Mouse (Mus musculus) heart, postnatal 0 days (tissue): Measurements from ENCODE around the gene Casc1. TPM values are rescaled to one million over a fixed set of nuclear protein-coding genes. Genes with fewer than 3 reads are reported as not detected.

ENCODE experiments used
- ATAC-seq: fragments of 200-750 bp; cut with Nextera tagmentation; 2 replicates; pipeline ENCODE4 v1.8.0; 2017; ENCODE audit warnings: low read depth, moderate number of reproducible peaks, moderate library complexity; ENCODE audit not compliant: insufficient read depth
- DNase-seq: peaks from one replicate; pipeline ENCODE4 v3.0.0-alpha.2; 2016; ENCODE audit warnings: low spot score
- H3K27ac ChIP-seq: fragments of 300-500 bp; sonication (generic); 2 replicates; pipeline ENCODE4 v1.5.1; 2014; ENCODE audit warnings: low read depth, mild to moderate bottlenecking
- H3K27me3 ChIP-seq: fragments of 300-500 bp; sonication (generic); 2 replicates; pipeline ENCODE4 v1.6.1; 2014; ENCODE audit warnings: low read length, mixed read lengths; ENCODE audit not compliant: control insufficient read depth, insufficient read depth
- H3K36me3 ChIP-seq: fragments of 300-500 bp; sonication (generic); replicated peaks from 2 replicates; pipeline ENCODE4 v1.6.1; 2014; ENCODE audit warnings: low read length, mixed read lengths; ENCODE audit not compliant: control insufficient read depth, insufficient read depth
- H3K4me1 ChIP-seq: fragments of 300-500 bp; sonication (generic); 2 replicates; pipeline ENCODE4 v1.6.1; 2014; ENCODE audit warnings: antibody characterized with exemption; ENCODE audit not compliant: control insufficient read depth, insufficient read depth
- H3K4me2 ChIP-seq: fragments of 300-500 bp; sonication (generic); 2 replicates; pipeline ENCODE4 v1.6.1; 2014; ENCODE audit warnings: low read depth, mild to moderate bottlenecking, low read length, moderate library complexity
- H3K4me3 ChIP-seq: fragments of 300-500 bp; sonication (generic); 2 replicates; pipeline ENCODE4 v1.5.1; 2014; ENCODE audit warnings: low read depth, low read length
- H3K9ac ChIP-seq: fragments of 300-500 bp; sonication (generic); replicated peaks from 2 replicates; pipeline ENCODE4 v1.6.1; 2014; ENCODE audit warnings: low read depth, low read length, mixed read lengths
- H3K9me3 ChIP-seq: fragments of 300-500 bp; sonication (generic); replicated peaks from 2 replicates; pipeline ENCODE4 v1.6.1; 2016; ENCODE audit warnings: low read length; ENCODE audit not compliant: control insufficient read depth
- CTCF ChIP-seq: IDR thresholded peaks from 2 replicates; pipeline ENCODE4 v1.5.1; 2016; ENCODE audit warnings: antibody characterized with exemption, control low read depth, low read depth
- EP300 ChIP-seq: IDR thresholded peaks from 2 replicates; pipeline ENCODE4 v1.6.1; 2016; ENCODE audit warnings: antibody characterized with exemption, low read depth
- WGBS: fragments of 180-500 bp; shearing (Covaris S2); extraction: QIAGEN DNeasy Blood & Tissue Kit; methylation state at CpG from one replicate; pipeline ENCODE4 v1.1.7; 2014; 5-methylcytosine and 5-hydroxymethylcytosine counted together
- polyA plus RNA-seq: library from polyadenylated mRNA; unstranded; fragments of >200 nt; fragmentation: Nextera tagmentation; extraction: Ambion mirVana; gene quantifications from 2 replicates; pipeline ENCODE4 v1.2.1, GENCODE M21; 2015
- total RNA-seq: library from RNA; depleted of rRNA; stranded (reverse); fragments of >200 nt; gene quantifications from 2 replicates; pipeline ENCODE4 v1.2.3, GENCODE M21; 2014; ENCODE audit warnings: low replicate concordance

The Casc1 gene
- total and polyA plus RNA-seq, 2 experiments from 2014 or later: 0.08 to 0.42 TPM

GRCm38 (mm10) chr6:145213916-145214315 is 3.1 kb upstream of the Casc1 start:
- DNase-seq (no peak), ATAC-seq (no peak)
- H3K9me3 ChIP-seq: no peaks in the 10 kb centered on the region
- no peak overlapping the region for H3K9ac ChIP-seq
- H3K4me3 ChIP-seq: no peak overlapping the region
- H3K36me3 ChIP-seq: peaks cover 12% of the 10 kb centered on the region
- TF ChIP-seq EP300 (no peak), CTCF (no peak)
- no peak overlapping the region for H3K4me2 ChIP-seq
- H3K27me3 ChIP-seq: no peaks in the 10 kb centered on the region
- peaks cover 13% of the 10 kb centered on the region for H3K4me1 ChIP-seq
- no peak overlapping the region for H3K27ac ChIP-seq
- 88% methylated on average over 2 of the region's 2 CpGs for WGBS

GRCm38 (mm10) chr6:145211376-145212305 is 836 bp upstream of the Casc1 start:
- under 1% methylated on average over 21 of the region's 21 CpGs for WGBS
- ATAC-seq: peak; percentile 40

GRCm38 (mm10) chr6:145210056-145210680 is 637 bp downstream of the Casc1 start:
- 27% methylated on average over 8 of the region's 8 CpGs for WGBS
- Histone ChIP-seq H3K27me3 (no peaks in the 10 kb centered on the region), H3K9me3 (no peaks in the 10 kb centered on the region), H3K27ac (no peak overlapping the region), H3K4me3 (peak overlapping the region; percentile 40), H3K4me2 (peak overlapping the region; percentile 63), H3K4me1 (peaks cover 13% of the 10 kb centered on the region), H3K36me3 (0 out of 2 replicates have a peak, but pooled peaks cover 3% of the 10 kb centered on the region), H3K9ac (no peak overlapping the region)
- ATAC-seq: no peak
- no peak for DNase-seq
- no peak for TF ChIP-seq EP300

More at GRCm38 (mm10) chr6:145211376-145212305, 836 bp upstream of the Casc1 start:
- peak overlapping the region; percentile 95 for H3K9ac ChIP-seq
- H3K4me2 ChIP-seq: peak overlapping the region; percentile 60
- no peaks in the 10 kb centered on the region for H3K27me3 ChIP-seq
- H3K4me3 ChIP-seq: peak overlapping the region; percentile 82
- H3K36me3 ChIP-seq: peaks cover 3% of the 10 kb centered on the region; the same call in 1 of the 2 replicates
- H3K9me3 ChIP-seq: no peaks in the 10 kb centered on the region
- DNase-seq: peak; percentile 69
- H3K4me1 ChIP-seq: peaks cover 13% of the 10 kb centered on the region
- H3K27ac ChIP-seq: peak overlapping the region; percentile 100
- TF ChIP-seq EP300 (no peak), CTCF (no peak)

GRCm38 (mm10) chr6:145205142-145205541 is 5.7 kb downstream of the Casc1 start:
- no peaks in the 10 kb centered on the region for H3K27me3 ChIP-seq
- no peaks in the 10 kb centered on the region for H3K4me1 ChIP-seq
- no peak overlapping the region for H3K9ac ChIP-seq
- TF ChIP-seq CTCF (no peak), EP300 (no peak)
- H3K27ac ChIP-seq: no peak overlapping the region
- H3K36me3 ChIP-seq: no peaks in the 10 kb centered on the region
- no peaks in the 10 kb centered on the region for H3K9me3 ChIP-seq
- H3K4me2 ChIP-seq: no peak overlapping the region
- WGBS: 65% methylated on average over 10 of the region's 10 CpGs
- no peak overlapping the region for H3K4me3 ChIP-seq
- DNase-seq (no peak), ATAC-seq (no peak)

GRCm38 (mm10) chr6:145204440-145204839 is 6.4 kb downstream of the Casc1 start:
- no peak for TF ChIP-seq EP300
- DNase-seq: no peak
- Histone ChIP-seq H3K36me3 (no peaks in the 10 kb centered on the region), H3K27me3 (no peaks in the 10 kb centered on the region), H3K9me3 (no peaks in the 10 kb centered on the region), H3K4me2 (no peak overlapping the region), H3K4me3 (no peak overlapping the region), H3K27ac (no peak overlapping the region), H3K4me1 (no peaks in the 10 kb centered on the region), H3K9ac (no peak overlapping the region)
- no peak for ATAC-seq
- 93% methylated on average over 6 of the region's 6 CpGs for WGBS
